Mouse (Mus musculus) limb, embryonic 15.5 days (tissue): Measurements from ENCODE around the gene Fuom. TPM values are rescaled to one million over a fixed set of nuclear protein-coding genes. Genes with fewer than 3 reads are reported as not detected.
"Not testable (repeated sequence)": the region's sequence is repeated elsewhere in the genome, so short reads cannot be mapped to it uniquely, and the experiment has no call there.

Source experiments
- ATAC-seq: fragments of 200-750 bp; cut with Nextera tagmentation; 2 replicates; pipeline ENCODE4 v1.8.0; 2017; ENCODE audit warnings: low read depth, moderate TSS enrichment; ENCODE audit not compliant: insufficient number of reproducible peaks, low FRiP score, low TSS enrichment
- H3K27ac ChIP-seq: fragments of 300-500 bp; sonication (generic); 2 replicates; pipeline ENCODE4 v1.5.1; 2015; ENCODE audit warnings: moderate library complexity, mild to moderate bottlenecking, inconsistent platforms
- H3K27me3 ChIP-seq: fragments of 300-500 bp; sonication (generic); 2 replicates; pipeline ENCODE4 v1.6.1; 2015; ENCODE audit warnings: inconsistent platforms
- H3K36me3 ChIP-seq: fragments of 300-500 bp; sonication (generic); 2 replicates; pipeline ENCODE4 v1.6.1; 2015; ENCODE audit warnings: inconsistent platforms
- H3K4me1 ChIP-seq: fragments of 300-500 bp; sonication (generic); 2 replicates; pipeline ENCODE4 v1.6.1; 2015; ENCODE audit warnings: inconsistent platforms
- H3K4me2 ChIP-seq: fragments of 300-500 bp; sonication (generic); 2 replicates; pipeline ENCODE4 v1.6.1; 2015; ENCODE audit warnings: mild to moderate bottlenecking, inconsistent platforms
- H3K4me3 ChIP-seq: fragments of 300-500 bp; sonication (generic); 2 replicates; pipeline ENCODE4 v1.5.1; 2015; ENCODE audit warnings: mild to moderate bottlenecking, inconsistent platforms
- H3K9ac ChIP-seq: fragments of 300-500 bp; sonication (generic); 2 replicates; pipeline ENCODE4 v1.6.1; 2015; ENCODE audit warnings: inconsistent platforms
- H3K9me3 ChIP-seq: fragments of 300-500 bp; sonication (generic); 2 replicates; pipeline ENCODE4 v1.6.1; 2016; ENCODE audit warnings: inconsistent platforms
- WGBS: fragments of 180-500 bp; shearing (Covaris S2); methylation state at CpG from one replicate; pipeline ENCODE4 v1.1.7; 2015; 5-methylcytosine and 5-hydroxymethylcytosine counted together
- polyA plus RNA-seq: library from polyadenylated mRNA; unstranded; fragments of >200 nt; fragmentation: Nextera tagmentation; extraction: Ambion mirVana; gene quantifications from 2 replicates; pipeline ENCODE4 v1.2.1, GENCODE M21; 2015

The Fuom gene
- polyA plus RNA-seq: 21.4 and 22.3 TPM in 2 replicates

GRCm38 (mm10) chr7:140101993-140102860, at the start of gene Fuom:
TSS of gene Fuom (minus strand) at chr7:140102441.
- Histone ChIP-seq H3K4me2 (peak within 1 kb of the TSS; percentile 80), H3K27me3 (no peaks in the 10 kb centered on the region), H3K27ac (peak within 1 kb of the TSS; percentile 18; the same call in 1 of the 2 replicates), H3K9ac (0 out of 2 replicates have a peak within 1 kb of the TSS, but pooled peaks have one; percentile 21), H3K36me3 (peaks cover 23% of the 10 kb centered on the region), H3K9me3 (no peaks in the 10 kb centered on the region), H3K4me3 (peak within 1 kb of the TSS; percentile 49), H3K4me1 (peaks cover 14% of the 10 kb centered on the region)
- peak; percentile 76 for ATAC-seq
- under 1% methylated on average over 30 of the region's 30 CpGs for WGBS

GRCm38 (mm10) chr7:140144550-140144949, 42.3 kb upstream of the Fuom start:
- WGBS: 87% methylated on average over 4 of the region's 4 CpGs
- H3K4me2 ChIP-seq: no peak overlapping the region
- ATAC-seq: no peak
- H3K27me3 ChIP-seq: no peaks in the 10 kb centered on the region
- H3K27ac ChIP-seq: no peak overlapping the region
- no peaks in the 10 kb centered on the region for H3K4me1 ChIP-seq
- H3K9ac ChIP-seq: no peak overlapping the region
- no peak overlapping the region for H3K4me3 ChIP-seq
- peaks cover 16% of the 10 kb centered on the region for H3K36me3 ChIP-seq
- H3K9me3 ChIP-seq: no peaks in the 10 kb centered on the region

- no peak for ATAC-seq
- no peak overlapping the region for H3K4me3 ChIP-seq
- no peak overlapping the region for H3K4me2 ChIP-seq
- H3K27ac ChIP-seq: no peak overlapping the region
- H3K9ac ChIP-seq: no peak overlapping the region
- no peaks in the 10 kb centered on the region for H3K9me3 ChIP-seq
- H3K36me3 ChIP-seq: peaks cover 8% of the 10 kb centered on the region
- peaks cover 6% of the 10 kb centered on the region for H3K4me1 ChIP-seq
- no peaks in the 10 kb centered on the region for H3K27me3 ChIP-seq
- 5% methylated on average over 14 of the region's 14 CpGs for WGBS
Measured at GRCm38 (mm10) chr7:140141350-140141749, 39.1 kb upstream of the Fuom start.

DNA sequence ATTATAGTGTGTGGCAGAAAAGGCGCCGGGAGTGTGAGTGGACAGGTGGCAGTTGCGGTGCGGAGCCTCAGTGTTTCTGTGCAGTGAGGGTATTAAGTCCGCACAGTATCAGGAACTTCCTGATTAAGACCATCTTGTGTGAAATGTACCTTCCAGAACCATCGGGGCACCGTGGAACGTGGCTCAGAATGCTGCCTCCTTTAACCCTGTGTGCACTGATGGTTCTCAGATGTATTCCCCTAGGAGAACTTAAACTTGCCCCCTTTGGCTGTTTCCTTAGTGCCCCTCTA, 35.7 kb upstream of the Fuom start:
- Histone ChIP-seq H3K9ac (peak overlapping the region; percentile 95), H3K9me3 (no peaks in the 10 kb centered on the region), H3K4me2 (peak overlapping the region; percentile 90), H3K27ac (peak overlapping the region; percentile 83), H3K4me3 (peak overlapping the region; percentile 93), H3K4me1 (peaks cover 6% of the 10 kb centered on the region), H3K36me3 (peaks cover 17% of the 10 kb centered on the region), H3K27me3 (no peaks in the 10 kb centered on the region)
- ATAC-seq: no peak
- 0% methylated on average over 8 of the region's 8 CpGs for WGBS

- no peaks in the 10 kb centered on the region for H3K9me3 ChIP-seq
- peak; percentile 93 for ATAC-seq
- peak within 1 kb of the TSS; percentile 90 for H3K4me2 ChIP-seq
- H3K9ac ChIP-seq: peak within 1 kb of the TSS; percentile 95
- H3K36me3 ChIP-seq: peaks cover 17% of the 10 kb centered on the region
- WGBS: 2% methylated on average over 39 of the region's 39 CpGs
- no peaks in the 10 kb centered on the region for H3K27me3 ChIP-seq
- peaks cover 6% of the 10 kb centered on the region for H3K4me1 ChIP-seq
- peak within 1 kb of the TSS; percentile 93 for H3K4me3 ChIP-seq
- H3K27ac ChIP-seq: peak within 1 kb of the TSS; percentile 83
Measured at GRCm38 (mm10) chr7:140137135-140138020, 35.1 kb upstream of the Fuom start, which contains the start of gene Mtg1. TSS of gene Mtg1 (plus strand) at chr7:140137564.

DNA sequence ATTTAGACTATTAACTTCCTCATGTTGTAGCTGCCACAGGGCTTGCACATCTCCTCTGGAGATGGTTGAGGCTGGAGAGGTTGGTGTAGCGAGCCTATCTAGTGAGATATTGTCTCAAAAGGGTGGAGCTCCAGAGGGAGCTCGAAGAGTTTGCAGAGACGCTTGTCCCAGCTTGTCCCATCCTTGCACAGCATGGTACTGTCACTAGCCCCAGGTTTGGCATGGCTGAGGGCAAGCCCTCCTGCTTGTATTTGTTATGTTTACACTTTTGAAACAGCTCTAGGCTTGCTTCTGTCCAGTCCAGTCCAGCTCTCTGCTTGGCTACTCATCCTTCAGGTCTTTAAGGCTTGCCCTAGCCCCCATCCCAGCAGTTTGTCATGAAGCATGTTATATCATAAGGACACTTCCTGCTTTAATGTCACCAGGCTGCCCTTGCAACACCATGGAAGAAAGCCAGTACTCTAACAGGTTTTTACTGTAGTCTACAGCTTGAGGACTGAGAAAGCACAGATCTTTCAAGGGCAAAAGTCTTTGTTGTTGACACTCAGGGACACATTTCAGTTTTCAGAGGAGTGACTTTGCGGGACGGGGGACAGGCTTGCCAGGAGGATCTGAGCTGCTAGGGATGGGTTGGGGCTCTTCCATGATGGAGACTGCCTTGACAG, 33.0 kb upstream of the Fuom start:
- Histone ChIP-seq H3K4me2 (no peak overlapping the region), H3K4me3 (no peak overlapping the region), H3K27me3 (no peaks in the 10 kb centered on the region), H3K9me3 (no peaks in the 10 kb centered on the region), H3K4me1 (peaks cover 6% of the 10 kb centered on the region), H3K27ac (no peak overlapping the region), H3K9ac (no peak overlapping the region), H3K36me3 (peaks cover 32% of the 10 kb centered on the region)
- no peak for ATAC-seq
- WGBS: 86% methylated on average over 5 of the region's 5 CpGs

DNA sequence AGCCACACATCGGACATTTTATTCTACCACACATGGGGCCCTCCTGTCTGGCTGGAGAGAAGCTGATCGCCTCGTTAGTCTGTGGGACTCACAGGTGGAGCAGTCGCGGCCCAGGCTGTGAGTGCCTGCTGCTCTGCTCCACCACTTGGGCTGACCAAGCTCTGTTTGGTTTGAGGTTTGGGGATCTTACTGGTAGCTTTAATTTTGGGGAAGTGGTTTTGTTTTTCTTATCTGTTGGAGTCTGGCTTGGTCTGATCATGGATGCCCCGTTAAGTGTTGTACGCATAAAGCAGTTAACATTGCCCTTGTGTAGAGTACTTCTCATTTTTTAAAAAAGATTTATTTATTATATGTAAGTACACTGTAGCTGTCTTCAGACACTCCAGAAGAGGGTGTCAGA, 31.8 kb upstream of the Fuom start:
- not testable (repeated sequence) for H3K4me3 ChIP-seq, H3K27ac ChIP-seq, H3K27me3 ChIP-seq, H3K4me1 ChIP-seq, H3K4me2 ChIP-seq, H3K9ac ChIP-seq, H3K9me3 ChIP-seq, ATAC-seq
- WGBS: 88% methylated on average over 7 of the region's 7 CpGs
- H3K36me3 ChIP-seq: peaks cover 43% of the 10 kb centered on the region

- peaks cover 43% of the 10 kb centered on the region for H3K36me3 ChIP-seq
- not testable (repeated sequence) for H3K4me3 ChIP-seq, H3K27ac ChIP-seq, H3K9me3 ChIP-seq, H3K9ac ChIP-seq, ATAC-seq, H3K27me3 ChIP-seq, H3K4me1 ChIP-seq, H3K4me2 ChIP-seq
- WGBS: 95% methylated on average over 7 of the region's 7 CpGs
Measured at GRCm38 (mm10) chr7:140132184-140132583, 29.9 kb upstream of the Fuom start.

GRCm38 (mm10) chr7:140127911-140128310, 25.7 kb upstream of the Fuom start:
- Histone ChIP-seq H3K9ac (no peak overlapping the region), H3K27me3 (no peaks in the 10 kb centered on the region), H3K9me3 (no peaks in the 10 kb centered on the region), H3K27ac (no peak overlapping the region), H3K4me1 (peaks cover 15% of the 10 kb centered on the region), H3K4me2 (no peak overlapping the region), H3K4me3 (no peak overlapping the region), H3K36me3 (peaks cover 26% of the 10 kb centered on the region)
- no peak for ATAC-seq
- 86% methylated on average over 2 of the region's 2 CpGs for WGBS

DNA sequence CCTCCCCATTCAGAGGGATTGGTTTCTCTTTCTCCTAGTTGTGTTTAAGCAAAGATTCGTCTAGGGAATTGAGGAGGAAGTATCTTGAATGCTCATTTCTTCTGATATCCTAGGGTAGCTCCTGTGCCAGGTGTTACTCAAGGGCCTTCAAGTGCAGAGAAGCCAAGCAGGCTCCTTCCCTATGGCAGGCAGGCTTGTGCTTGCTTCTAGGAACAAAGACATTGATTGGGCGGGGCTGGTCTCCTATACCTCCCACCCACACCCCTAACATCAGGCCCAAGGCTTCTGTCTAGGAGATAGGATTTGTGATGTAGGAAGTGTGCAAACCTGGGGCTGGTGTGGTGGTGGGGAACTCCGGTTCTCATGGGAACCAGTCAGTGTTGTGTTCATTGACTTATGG, 24.7 kb upstream of the Fuom start:
- H3K27ac ChIP-seq: no peak overlapping the region
- WGBS: 77% methylated on average over 3 of the region's 3 CpGs
- H3K27me3 ChIP-seq: no peaks in the 10 kb centered on the region
- H3K9ac ChIP-seq: no peak overlapping the region
- peaks cover 24% of the 10 kb centered on the region for H3K36me3 ChIP-seq
- H3K4me3 ChIP-seq: no peak overlapping the region
- H3K4me2 ChIP-seq: no peak overlapping the region
- ATAC-seq: no peak
- peaks cover 15% of the 10 kb centered on the region for H3K4me1 ChIP-seq
- H3K9me3 ChIP-seq: no peaks in the 10 kb centered on the region

DNA sequence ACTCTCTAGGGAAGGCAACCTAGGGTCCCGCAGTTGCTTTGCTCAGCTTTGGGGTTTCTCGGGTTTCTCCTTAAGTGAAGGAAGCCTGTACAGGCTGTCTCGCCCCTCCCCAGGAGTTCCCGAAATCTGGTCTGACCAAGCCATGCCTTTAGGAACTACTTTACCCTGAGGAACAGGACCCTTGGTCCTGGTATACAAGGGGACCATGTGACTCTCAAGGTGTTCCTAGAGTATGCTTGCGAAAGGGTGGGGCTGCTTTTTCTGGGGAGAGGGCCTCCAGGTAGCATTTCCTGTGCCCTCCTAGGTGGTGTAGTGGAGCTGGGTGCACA, 23.7 kb upstream of the Fuom start:
- Histone ChIP-seq H3K4me2 (peak overlapping the region; percentile 55), H3K4me1 (peaks cover 15% of the 10 kb centered on the region), H3K27me3 (no peaks in the 10 kb centered on the region), H3K9me3 (no peaks in the 10 kb centered on the region), H3K27ac (peak overlapping the region; percentile 43; the same call in 1 of the 2 replicates), H3K36me3 (peaks cover 18% of the 10 kb centered on the region), H3K9ac (peak overlapping the region; percentile 58), H3K4me3 (peak overlapping the region; percentile 62)
- peak; percentile 27; the same call in 1 of the 2 replicates for ATAC-seq
- 3% methylated on average over 5 of the region's 5 CpGs for WGBS
